Mouse (Mus musculus): Measurements from ENCODE around the gene Men1.

DNA sequence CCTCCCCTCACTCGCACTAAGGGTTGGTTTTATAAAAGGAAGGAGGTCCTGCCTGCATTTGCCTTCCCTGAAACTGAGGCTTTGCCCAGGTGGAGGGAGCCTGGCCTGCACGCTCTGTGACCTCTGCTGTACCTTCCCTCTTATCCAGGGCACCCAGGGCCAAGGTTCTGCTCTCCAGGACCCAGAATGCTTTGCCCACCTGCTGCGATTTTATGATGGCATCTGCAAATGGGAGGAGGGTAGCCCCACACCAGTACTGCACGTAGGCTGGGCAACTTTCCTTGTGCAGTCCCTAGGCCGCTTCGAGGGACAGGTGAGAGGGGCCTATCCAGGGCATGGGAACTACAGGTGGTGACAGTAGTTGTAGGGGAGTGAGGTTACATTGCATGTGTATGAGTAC, 4.4 kb downstream of the Men1 start:
- TF ChIP-seq CTCF (IDR thresholded peaks at IDR 0.05; ENCODE audit: borderline replicate concordance, control insufficient read depth, extremely low read depth, insufficient read depth, low read length, poor library complexity) (no peak), POLR2A (IDR thresholded peaks at IDR 0.05; ENCODE audit: control insufficient read depth, extremely low read depth, insufficient read depth, low read length, poor library complexity) (no peak)

Data from thymus, adult 2 months (tissue).